Mouse (Mus musculus) naive thymus-derived CD4-positive, alpha-beta T cell, adult 5 months (primary cell): ENCODE measurements around the gene Kctd10. TPM values are rescaled to one million over a fixed set of nuclear protein-coding genes. Genes with fewer than 3 reads are reported as not detected.

Experiments
- polyA plus RNA-seq: library from polyadenylated mRNA; unstranded; fragments of 100-300 nt; shearing (Covaris generic); gene quantifications from one replicate; pipeline ENCODE4 v1.2.1, GENCODE M21; 2017

The Kctd10 gene
- 217 TPM for polyA plus RNA-seq

DNA sequence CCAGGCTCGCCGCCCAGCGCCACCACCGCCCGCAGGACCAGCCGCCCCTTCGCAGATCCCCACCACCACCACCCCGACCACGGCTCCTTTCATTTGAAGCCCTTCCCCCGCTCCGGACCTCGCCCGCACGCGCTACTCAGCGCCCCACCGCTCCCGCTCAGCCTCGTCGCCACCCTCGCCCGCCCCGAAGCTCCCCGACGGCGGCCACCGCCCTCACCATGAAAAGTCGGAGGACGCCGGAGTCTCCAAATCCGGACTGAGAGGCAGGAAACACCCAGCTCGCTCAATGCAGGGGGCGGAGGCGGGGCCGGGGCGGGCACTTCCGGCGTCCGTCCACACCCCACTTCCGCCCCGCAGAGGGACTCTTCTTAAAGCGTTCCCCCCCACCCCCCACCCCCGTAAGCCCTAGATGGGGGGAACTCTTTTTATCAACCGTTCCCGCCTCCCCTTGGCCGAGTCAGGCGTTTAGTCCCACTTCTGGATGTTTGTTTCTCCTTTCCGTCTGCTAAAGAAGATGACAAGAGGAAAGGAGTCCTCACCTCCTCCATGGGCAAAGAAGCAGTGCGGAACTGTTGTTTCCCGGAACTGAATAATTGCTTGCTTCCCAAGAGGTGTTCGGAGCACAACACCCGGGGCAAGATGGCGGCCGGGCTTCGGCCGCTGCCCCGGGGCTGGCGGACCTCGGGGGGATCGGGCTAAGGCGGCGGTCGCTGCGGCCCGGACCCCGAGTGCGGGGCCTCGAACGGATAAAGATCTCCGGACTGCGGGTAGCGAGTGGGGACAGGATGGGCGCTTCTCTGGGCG lies at the start of gene Kctd10, which contains the start of gene Ube3b:
Kctd10 (minus strand) TSS at position 300 of the 804 bp plus-strand sequence.
Ube3b (plus strand) TSS at position 399 of the 804 bp plus-strand sequence.

Other genes starting within 250 kb of the Kctd10 start
- 0.85 TPM for gene Acacb, start 234.0 kb downstream of the Kctd10 start, polyA plus RNA-seq
- not detected for gene Foxn4, start 106.7 kb downstream of the Kctd10 start, polyA plus RNA-seq
- gene Myo1h, start 91.3 kb downstream of the Kctd10 start, polyA plus RNA-seq, result 0.96 TPM
- gene Ube3b, start 99 bp upstream of the Kctd10 start, polyA plus RNA-seq, result 60.5 TPM
- 11.8 TPM for gene Mmab, start 63.6 kb upstream of the Kctd10 start, polyA plus RNA-seq
- 34.3 TPM for gene Mvk, start 63.8 kb upstream of the Kctd10 start, polyA plus RNA-seq
- 4.7 TPM for gene Fam222a, start 187.5 kb upstream of the Kctd10 start, polyA plus RNA-seq